Mouse (Mus musculus) spleen, postnatal 0 days (tissue): ENCODE results near the gene Ripk1. TPM values are rescaled to one million over a fixed set of nuclear protein-coding genes. Genes with fewer than 3 reads are reported as not detected.

Experiments
- polyA plus RNA-seq: library from polyadenylated mRNA; unstranded; fragments of >200 nt; fragmentation: Nextera tagmentation; extraction: Ambion mirVana; gene quantifications from 2 replicates; pipeline ENCODE4 v1.2.1, GENCODE M21; 2015

The Ripk1 gene
- polyA plus RNA-seq, result 12.7 and 13.8 TPM in 2 replicates

DNA sequence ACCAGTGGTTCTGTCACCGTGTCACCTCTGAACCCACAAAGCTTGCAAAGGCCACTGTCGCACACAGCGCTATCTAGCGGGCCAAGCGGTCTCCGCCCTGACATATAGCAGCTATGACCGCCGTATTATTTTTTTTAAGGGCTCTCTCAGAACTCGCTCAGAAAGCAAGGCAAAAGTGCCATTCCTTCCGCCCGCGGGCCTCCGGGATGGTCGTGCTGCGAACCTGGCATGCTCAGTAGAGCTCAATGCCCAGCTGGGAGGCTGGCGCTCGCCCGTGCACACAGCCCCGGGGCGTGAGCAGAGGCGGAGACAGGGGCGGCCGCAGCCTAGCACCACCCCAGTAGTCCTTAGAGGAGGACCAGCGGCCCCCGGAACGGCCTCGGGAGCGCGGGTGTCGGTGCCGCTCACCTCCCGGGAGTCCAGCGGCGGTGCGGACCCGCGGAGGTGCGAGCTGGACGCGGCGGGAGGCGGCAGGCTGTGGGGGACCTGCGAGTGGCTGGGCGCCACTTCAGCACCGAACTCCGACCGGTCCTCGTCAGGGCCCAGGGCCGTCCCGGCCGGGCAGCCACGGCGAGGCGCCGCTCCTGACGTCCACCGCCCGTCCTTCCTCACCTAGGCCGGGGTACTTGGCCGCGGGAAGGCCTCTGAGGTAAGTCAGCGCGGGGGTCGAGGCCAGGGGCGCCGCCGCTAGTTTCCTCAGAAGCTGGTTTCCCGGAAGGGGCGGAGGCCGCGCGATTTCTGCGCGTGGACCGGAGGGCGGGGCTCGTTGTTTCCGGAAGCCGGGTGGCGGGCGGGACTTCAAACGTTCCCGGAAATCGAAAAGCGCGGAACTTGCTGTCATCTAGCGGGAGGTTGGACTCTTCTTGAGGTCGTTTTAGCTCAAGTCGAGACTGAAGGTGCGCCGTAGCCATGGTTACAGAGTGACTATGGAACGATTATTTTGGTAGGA is at the start of gene Ripk1, which contains the start of gene Serpinb6a:
Gene Ripk1 (plus strand): TSS at position 306 of the 949 bp plus-strand sequence.
Gene Serpinb6a (minus strand): TSS at position 737 of the 949 bp plus-strand sequence.

DNA sequence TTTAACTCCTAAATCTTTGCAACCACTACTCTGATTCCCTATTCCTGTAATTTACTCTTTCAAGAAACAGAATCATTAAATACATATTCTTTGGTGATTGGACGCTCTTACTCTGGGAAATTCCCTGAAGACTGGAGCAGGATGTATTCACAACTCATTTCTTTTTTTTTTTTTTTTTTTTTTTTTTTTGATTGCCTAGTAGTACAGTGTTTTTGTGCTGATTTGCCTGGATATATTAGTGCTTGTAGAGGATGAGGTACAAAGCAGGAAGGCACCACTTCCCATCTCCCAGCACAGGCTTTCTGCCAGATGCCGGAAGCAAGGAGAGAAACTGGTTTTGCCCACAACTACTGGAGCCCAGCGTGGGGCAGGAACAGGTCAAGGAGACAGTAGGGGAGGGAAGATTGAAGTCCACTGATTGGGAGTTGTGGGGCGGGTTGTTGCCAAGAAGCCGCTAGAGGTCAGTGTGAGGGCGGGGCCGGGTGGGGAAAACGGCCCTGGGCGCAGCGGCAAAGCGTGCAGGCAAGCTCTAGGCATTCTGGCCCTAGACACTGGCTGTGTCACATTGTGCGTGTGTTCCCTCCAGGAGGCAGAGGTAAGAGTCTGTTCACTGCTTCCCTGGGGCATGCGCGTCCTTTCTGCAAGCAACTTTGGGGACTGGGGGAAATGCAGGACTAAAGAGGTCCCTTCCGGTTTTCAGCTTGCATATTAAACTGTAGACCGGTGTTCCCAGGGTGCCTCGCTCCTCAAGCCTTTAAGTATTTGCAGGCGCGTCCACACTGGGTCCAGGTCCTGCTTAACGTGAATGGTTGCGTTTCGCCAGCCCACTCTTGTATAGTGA is 37.7 kb upstream of the Ripk1 start, which contains the start of gene Nqo2:
Gene Nqo2 (plus strand): TSS at position 482 of the 841 bp plus-strand sequence.

DNA sequence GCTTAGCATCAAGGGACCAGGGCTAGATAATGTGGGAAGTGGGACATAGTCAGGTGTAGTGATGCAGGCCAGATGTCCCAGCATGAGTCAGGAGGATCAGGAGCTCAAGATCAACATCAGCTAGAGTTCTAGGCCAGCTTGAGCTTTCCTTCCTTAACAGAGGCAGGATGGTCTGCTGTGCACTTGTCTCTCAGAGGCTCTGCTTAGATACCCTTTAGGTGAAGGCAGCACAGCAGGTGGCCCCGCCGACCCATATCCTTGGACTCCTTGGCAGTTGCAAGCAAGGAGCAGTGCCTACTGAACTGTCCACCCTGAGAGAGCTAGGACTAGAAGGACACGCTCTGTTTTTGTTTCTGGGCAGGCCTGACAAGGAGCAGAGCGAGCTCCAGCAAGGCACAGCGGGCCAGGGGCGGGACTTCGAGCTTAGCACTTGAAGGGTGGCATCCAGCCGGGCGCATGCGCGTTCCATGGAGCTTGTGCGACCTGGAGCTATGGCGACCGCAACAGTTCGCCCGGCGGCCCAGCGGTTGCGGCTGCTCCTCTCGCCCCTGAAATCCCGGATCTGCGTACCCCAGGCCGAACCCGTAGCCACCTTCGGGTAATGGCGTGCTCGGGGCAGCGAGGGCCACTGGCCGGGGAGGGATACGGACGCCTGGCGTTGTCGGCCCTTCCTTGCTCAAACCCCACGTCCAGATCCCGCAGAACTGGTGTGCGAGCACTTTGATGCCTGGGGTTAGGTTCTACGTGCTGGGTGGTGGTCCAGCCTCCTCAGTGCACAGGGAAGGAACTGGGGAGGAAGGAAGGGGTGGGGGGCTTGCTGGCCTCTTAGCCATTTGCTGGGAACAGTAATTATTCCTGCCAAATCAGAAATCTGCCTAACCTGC is 35.3 kb downstream of the Ripk1 start, which contains the start of gene Bphl:
Gene Bphl (plus strand): TSS at position 426 of the 884 bp plus-strand sequence.

DNA sequence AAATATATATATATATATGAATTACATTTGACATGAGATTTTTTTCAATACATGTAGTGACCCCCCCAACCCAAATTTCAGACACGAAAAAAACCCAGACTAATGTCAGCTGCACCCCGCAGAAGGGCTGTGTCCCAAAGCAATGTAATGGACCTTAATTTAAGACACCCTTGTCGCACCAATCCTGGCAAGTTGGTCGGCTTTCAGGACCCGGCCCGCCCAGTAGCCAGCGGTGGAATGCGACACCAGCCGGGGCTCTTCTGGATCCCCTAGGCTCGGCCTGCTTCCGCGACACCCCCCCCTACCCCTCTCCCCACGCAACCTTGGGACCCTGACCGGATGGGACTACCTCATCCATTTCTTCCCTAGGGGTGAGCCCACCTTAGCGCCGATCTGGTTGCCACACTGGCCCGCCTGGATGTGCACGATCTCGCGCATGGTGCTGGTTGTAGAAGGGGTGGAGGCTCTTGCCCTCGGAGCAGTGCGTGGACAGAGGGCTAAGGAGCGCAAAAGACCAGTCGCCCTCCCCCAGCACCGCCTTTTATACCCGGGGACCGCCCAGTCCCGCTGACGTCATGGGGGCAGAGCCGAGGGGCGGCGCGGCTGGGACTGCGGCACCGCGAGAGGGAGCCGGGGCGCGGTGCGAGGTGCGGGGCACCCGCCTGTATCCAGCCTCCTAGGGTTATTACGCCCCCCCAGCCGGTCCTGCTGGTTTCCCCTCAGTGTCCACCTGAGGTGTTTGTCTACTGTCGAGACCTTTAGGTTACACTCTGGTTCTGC is 75.5 kb downstream of the Ripk1 start, which contains the start of gene Tubb2a:
Gene Tubb2a (minus strand): TSS at position 516 of the 780 bp plus-strand sequence.

Other genes with a start within 250 kb of the Ripk1 start
- not detected in 2 replicates for gene Serpinb6e, start 159.0 kb upstream of the Ripk1 start, polyA plus RNA-seq
- not detected in 2 replicates for gene Serpinb6c, start 96.7 kb upstream of the Ripk1 start, polyA plus RNA-seq
- gene Nqo2, start 37.7 kb upstream of the Ripk1 start, polyA plus RNA-seq, result 19.1 and 22.8 TPM in 2 replicates
- gene Serpinb6a, start 431 bp downstream of the Ripk1 start, polyA plus RNA-seq, result 44.0 and 62.8 TPM in 2 replicates
- 16.4 and 24.7 TPM in 2 replicates for gene Bphl, start 35.2 kb downstream of the Ripk1 start, polyA plus RNA-seq
- gene Tubb2a, start 75.6 kb downstream of the Ripk1 start, polyA plus RNA-seq, result 67.4 and 72.1 TPM in 2 replicates
- gene Tubb2b, start 128.1 kb downstream of the Ripk1 start, polyA plus RNA-seq, result 1.3 and 1.4 TPM in 2 replicates
- 63.7 and 66.5 TPM in 2 replicates for gene Psmg4, start 160.6 kb downstream of the Ripk1 start, polyA plus RNA-seq